Comparison of ENCODE assay signal across 28 mouse cellular contexts in the genomic region with DNA sequence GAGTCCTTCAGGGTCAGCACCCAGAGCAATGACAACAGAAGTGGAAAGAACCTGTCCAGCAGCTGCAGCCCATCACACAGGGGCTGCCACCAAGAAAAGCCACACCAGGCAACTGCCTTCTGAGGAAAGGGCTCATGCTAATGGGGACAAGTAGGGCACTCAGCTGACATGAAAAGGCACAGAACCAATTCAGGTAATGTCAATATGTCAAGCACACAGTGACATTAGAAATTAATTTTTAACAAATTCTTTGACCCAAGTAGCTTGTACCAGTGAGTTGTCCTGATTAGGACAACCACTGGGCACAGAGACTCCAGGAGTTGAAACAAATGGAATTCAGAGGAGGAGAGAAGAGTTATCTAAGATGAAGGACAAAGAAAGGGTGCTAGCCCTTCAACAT.
"Had no signal": no experiment of that assay in that cellular context is flagged by ENCODE, and none has a peak within 500 bp of the region (broad histone marks: within the 10 kb centered on the region; RNA-seq: fewer than 3 reads in every experiment).

No protein-coding gene starts in this region.

- H3K36me3 ChIP-seq: embryonic facial prominence, embryonic 10.5 days; embryonic facial prominence, embryonic 12.5 days; embryonic facial prominence, embryonic 13.5 days; embryonic facial prominence, embryonic 15.5 days; forebrain, embryonic 10.5 days; forebrain, embryonic 12.5 days; forebrain, embryonic 15.5 days had no signal

- H3K4me2 ChIP-seq: embryonic facial prominence, embryonic 12.5 days; embryonic facial prominence, embryonic 13.5 days; embryonic facial prominence, embryonic 15.5 days; forebrain, embryonic 12.5 days; forebrain, embryonic 13.5 days; forebrain, embryonic 15.5 days had no signal

- H3K9me3 ChIP-seq: embryonic facial prominence, embryonic 10.5 days; embryonic facial prominence, embryonic 12.5 days; embryonic facial prominence, embryonic 13.5 days; embryonic facial prominence, embryonic 15.5 days; forebrain, embryonic 10.5 days; forebrain, embryonic 12.5 days; forebrain, embryonic 13.5 days; forebrain, embryonic 15.5 days had no signal

- H3K9ac ChIP-seq: embryonic facial prominence, embryonic 12.5 days; embryonic facial prominence, embryonic 13.5 days; embryonic facial prominence, embryonic 15.5 days; forebrain, embryonic 12.5 days; forebrain, embryonic 13.5 days; forebrain, embryonic 15.5 days; forebrain, postnatal 0 days had no signal

- ATAC-seq: forebrain, embryonic 13.5 days; forebrain, embryonic 14.5 days; forebrain, embryonic 15.5 days; forebrain, embryonic 16.5 days; forebrain, postnatal 0 days had no signal

- H3K4me3 ChIP-seq: embryonic facial prominence, embryonic 10.5 days; embryonic facial prominence, embryonic 12.5 days; embryonic facial prominence, embryonic 13.5 days; embryonic facial prominence, embryonic 15.5 days; erythroblast, embryonic 14.5 days; forebrain, embryonic 10.5 days; forebrain, embryonic 12.5 days; forebrain, embryonic 13.5 days; forebrain, embryonic 15.5 days; gastrocnemius, adult 2 months; heart, adult 2 months had no signal

- H3K4me1 ChIP-seq: embryonic facial prominence, embryonic 12.5 days; embryonic facial prominence, embryonic 13.5 days; embryonic facial prominence, embryonic 15.5 days; forebrain, embryonic 10.5 days; forebrain, embryonic 12.5 days had no signal

- H3K27me3 ChIP-seq: embryonic facial prominence, embryonic 12.5 days; embryonic facial prominence, embryonic 13.5 days; embryonic facial prominence, embryonic 15.5 days; forebrain, embryonic 12.5 days; forebrain, embryonic 13.5 days; forebrain, embryonic 15.5 days had no signal

- H3K27ac ChIP-seq: embryonic facial prominence, embryonic 10.5 days; embryonic facial prominence, embryonic 12.5 days; embryonic facial prominence, embryonic 13.5 days; embryonic facial prominence, embryonic 15.5 days; forebrain, embryonic 10.5 days; forebrain, embryonic 12.5 days; forebrain, embryonic 13.5 days; forebrain, embryonic 15.5 days; gastrocnemius, adult 2 months; heart, adult 2 months had no signal

- DNase-seq: cerebellum, adult 8-10 months; cerebellum, adult 9-10 months; cerebellum, adult 9-11 months; cerebellum, postnatal 10 days; cerebellum, postnatal 14 days; cerebellum, postnatal 25 days; cerebellum, postnatal 36 days; embryo, embryonic 11 days; forebrain, postnatal 0 days; gastrocnemius, adult 2 months; gastrocnemius, postnatal 10 days; gastrocnemius, postnatal 14 days; gastrocnemius, postnatal 25 days; gastrocnemius, postnatal 36 days; heart, adult 11 months; heart, adult 18-20 months; heart, adult 2 months had no signal
